Mouse (Mus musculus) skeletal muscle tissue, adult 2 months (tissue): Measurements from ENCODE around the gene Krtap12-1.
"Not testable (repeated sequence)": the region's sequence is repeated elsewhere in the genome, so short reads cannot be mapped to it uniquely, and the experiment has no call there.

Source experiments
- DNase-seq: peaks from one replicate; pipeline ENCODE4 v3.0.0-alpha.2; 2012; ENCODE audit warnings: low read depth, low spot score

Krtap12-1 gene

GRCm38 (mm10) chr10:77741924-77742688 lies 21.7 kb downstream of the Krtap12-1 start, which contains the start of gene Gm18596:
Gene Gm18596, minus strand, starts transcription at chr10:77742638.
- DNase-seq: not testable (repeated sequence)

- DNase-seq: not testable (repeated sequence)
These were observed 30.3 kb downstream of the Krtap12-1 start for GRCm38 (mm10) chr10:77750686-77751085.

GRCm38 (mm10) chr10:77751254-77751653 lies 30.9 kb downstream of the Krtap12-1 start, which contains the start of gene Gm9736:
Gene Gm9736, minus strand, starts transcription at chr10:77751354.
- DNase-seq: not testable (repeated sequence)

GRCm38 (mm10) chr10:77752312-77752711 lies 31.9 kb downstream of the Krtap12-1 start:
- not testable (repeated sequence) for DNase-seq

GRCm38 (mm10) chr10:77753448-77753847 lies 33.0 kb downstream of the Krtap12-1 start:
- DNase-seq: no peak

- DNase-seq: not testable (repeated sequence)
These were observed 39.2 kb downstream of the Krtap12-1 start, which contains the start of gene Gm3233 for GRCm38 (mm10) chr10:77759582-77759981. Gene Gm3233, minus strand, starts transcription at chr10:77759682.

GRCm38 (mm10) chr10:77769727-77770126 lies 49.3 kb downstream of the Krtap12-1 start:
- DNase-seq: no peak
